Mouse (Mus musculus) T-helper 2 cell (primary cell): ENCODE measurements at regions not wholly inside any gene's neighbourhood (a gene's known extent, or its start where the extent isn't known, plus 50 kb on each side); places are given as distances from the start of the nearest gene placed in this dataset.

ENCODE experiments used
- in situ Hi-C: fragments of 300-600 bp; cut with MboI, MseI; formaldehyde crosslinking; loops from one replicate; pipeline ENCODE4 v1.15.1; 2025; ENCODE audit warnings: high pct_unique_total_duplicates

- in situ Hi-C loops: no loop called here
Observed at GRCm38 (mm10) chr3:131056893-131057660, 53.2 kb upstream of the Lef1 start.

GRCm38 (mm10) chr3:131054241-131054972, 55.9 kb upstream of the Lef1 start:
- in situ Hi-C loops: no loop called here

- in situ Hi-C loops: no loop called here
Observed at GRCm38 (mm10) chr3:131047716-131048115, 62.6 kb upstream of the Lef1 start.

- in situ Hi-C loops: no loop called here
Observed at GRCm38 (mm10) chr3:131046412-131046811, 63.9 kb upstream of the Lef1 start.

- in situ Hi-C loops: no loop called here
Observed at GRCm38 (mm10) chr3:131040214-131040825, 70.0 kb upstream of the Lef1 start.

GRCm38 (mm10) chr3:131037095-131037494, 73.2 kb upstream of the Lef1 start:
- in situ Hi-C loops: no loop called here

GRCm38 (mm10) chr3:131034774-131035173, 75.5 kb upstream of the Lef1 start:
- in situ Hi-C loops: no loop called here

- in situ Hi-C loops: no loop called here
Observed at GRCm38 (mm10) chr3:131026336-131026735, 83.9 kb upstream of the Lef1 start.

- in situ Hi-C loops: no loop called here
Observed at GRCm38 (mm10) chr3:131019163-131019956, 90.9 kb upstream of the Lef1 start.

GRCm38 (mm10) chr3:131017899-131018298, 92.4 kb upstream of the Lef1 start:
- in situ Hi-C loops: no loop called here

GRCm38 (mm10) chr3:131016104-131016503, 94.2 kb upstream of the Lef1 start:
- in situ Hi-C loops: no loop called here

GRCm38 (mm10) chr3:131014092-131014716, 96.1 kb upstream of the Lef1 start:
- in situ Hi-C loops: no loop called here

GRCm38 (mm10) chr3:131000701-131001100, 109.6 kb upstream of the Lef1 start:
- in situ Hi-C loops: no loop called here

GRCm38 (mm10) chr3:131000252-131000651, 110.0 kb upstream of the Lef1 start:
- in situ Hi-C loops: no loop called here

- in situ Hi-C loops: no loop called here
Observed at GRCm38 (mm10) chr3:130999818-131000217, 110.5 kb upstream of the Lef1 start.

- in situ Hi-C loops: no loop called here
Observed at GRCm38 (mm10) chr3:130998433-130998832, 111.8 kb upstream of the Lef1 start.

GRCm38 (mm10) chr3:130996786-130997185, 113.5 kb upstream of the Lef1 start:
- in situ Hi-C loops: no loop called here

- in situ Hi-C loops: no loop called here
Observed at GRCm38 (mm10) chr3:130991971-130992370, 118.3 kb upstream of the Lef1 start.

- in situ Hi-C loops: no loop called here
Observed at GRCm38 (mm10) chr3:130986708-130987107, 123.6 kb upstream of the Lef1 start.

- in situ Hi-C loops: no loop called here
Observed at GRCm38 (mm10) chr3:130986101-130986500, 124.2 kb upstream of the Lef1 start.

- in situ Hi-C loops: no loop called here
Observed at GRCm38 (mm10) chr3:130981566-130981965, 128.7 kb upstream of the Lef1 start.
